Mouse (Mus musculus) brain, embryonic 14.5 days (tissue): Measurements from ENCODE around the gene Gatc.

Experiments
- CTCF ChIP-seq: fragments of 200-500 bp; IDR thresholded peaks from 2 replicates; pipeline ENCODE4 v1.5.1; 2012; ENCODE audit warnings: inconsistent platforms, mild to moderate bottlenecking, moderate library complexity, borderline replicate concordance; ENCODE audit not compliant: insufficient read depth, insufficient read length; ENCODE audit errors: extremely low read depth
- POLR2A ChIP-seq: fragments of 200-500 bp; IDR thresholded peaks from 2 replicates; pipeline ENCODE4 v1.6.1; 2012; ENCODE audit warnings: mild to moderate bottlenecking, inconsistent platforms, borderline replicate concordance; ENCODE audit not compliant: poor library complexity, insufficient read depth, insufficient read length, severe bottlenecking; ENCODE audit errors: extremely low read depth

DNA sequence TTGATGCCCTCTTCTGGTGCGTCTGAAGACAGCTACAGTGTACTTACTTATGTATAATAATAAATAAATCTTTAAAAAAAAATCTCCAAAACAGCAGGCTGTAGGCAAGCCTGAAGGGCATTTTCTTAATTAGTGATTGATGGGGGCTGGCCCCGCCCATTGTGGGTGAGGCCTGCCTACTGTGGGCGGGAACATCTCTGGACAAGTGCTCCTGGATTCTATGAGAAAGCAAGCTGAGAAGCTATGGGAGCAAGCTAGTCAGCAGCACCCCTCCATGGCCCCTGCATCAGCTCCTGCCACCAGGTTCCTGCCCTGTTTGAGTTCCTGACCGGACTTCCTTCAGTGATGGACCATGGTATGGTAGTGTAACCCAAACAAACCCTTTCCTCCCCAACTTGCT is 23.8 kb upstream of the Gatc start:
- TF ChIP-seq CTCF (no peak), POLR2A (no peak)
